12 mouse cellular contexts compared by ENCODE assay signal in the genomic region with DNA sequence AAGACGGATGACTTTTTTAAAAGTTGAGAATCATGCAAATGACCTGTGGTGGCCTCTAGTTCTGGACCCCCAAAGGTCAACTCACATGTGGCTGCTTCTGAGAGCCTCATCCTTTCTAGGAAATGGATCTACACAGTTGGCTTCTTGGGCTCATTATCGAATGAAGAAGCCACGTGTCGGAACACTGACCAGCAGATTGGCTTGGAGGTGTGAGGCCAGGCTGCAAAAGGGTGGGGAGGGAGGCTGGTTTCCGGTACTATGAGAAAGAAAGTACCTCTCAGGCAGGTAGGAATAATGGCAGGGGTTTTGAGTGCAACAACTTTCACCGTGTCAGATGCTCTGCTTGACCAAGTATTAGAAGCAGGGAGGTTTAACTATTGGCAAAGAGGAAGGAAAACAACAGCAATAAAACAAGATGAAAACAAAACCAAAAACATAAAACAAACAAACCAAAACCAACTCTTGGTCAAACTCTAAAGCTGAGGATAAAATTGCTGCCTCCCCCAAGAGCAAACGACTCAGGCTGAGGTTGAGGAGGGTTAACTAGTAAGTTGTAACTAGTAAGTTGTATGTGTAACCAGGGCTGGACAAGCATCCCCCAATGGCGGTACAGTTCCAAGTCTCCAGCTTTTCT.
DNase-seq lines count a peak whose midpoint lies in the region; ATAC-seq and TF ChIP-seq lines count a peak whose summit lies in the region.
"Had no signal": no experiment of that assay in that cellular context is flagged by ENCODE, and none has a peak within 500 bp of the region (broad histone marks: within the 10 kb centered on the region; RNA-seq: fewer than 3 reads in every experiment).

No protein-coding gene starts in this region.

- H3K27ac ChIP-seq in heart, embryonic 15.5 days: no peak overlapping the region
- H3K27ac ChIP-seq in ES-E14 (ENCODE audit: insufficient read depth, low read depth, low read length, poor library complexity, severe bottlenecking): peak overlapping the region; percentile 98
- no peak overlapping the region for H3K27ac ChIP-seq in liver, embryonic 12.5 days
- no peak overlapping the region for H3K27ac ChIP-seq in left cerebral cortex, adult 2 months
- H3K27ac ChIP-seq: stomach, postnatal 0 days had no signal

- peaks cover 24% of the 10 kb centered on the region for H3K4me1 ChIP-seq in heart, embryonic 15.5 days (replicated peaks)
- peaks cover 19 to 21% of the 10 kb centered on the region in 2 experiments for H3K4me1 ChIP-seq in ES-E14 (ENCODE audit: control insufficient read depth in 2 of 2, insufficient read depth in 2 of 2, low read length in 2 of 2, poor library complexity in 1 of 2)
- H3K4me1 ChIP-seq in liver, embryonic 12.5 days: peaks cover 34% of the 10 kb centered on the region

- intact Hi-C loops in heart, postnatal 10 days (cut with DNase I): no loop called here
- intact Hi-C loops in left cerebral cortex, adult 2 months (cut with DNase I): no loop called here

- in situ Hi-C loops in ES-E14 (cut with MboI; ENCODE audit: low sequenced_read_pairs in 2 of 2, unreplicated experiment in 2 of 2): no loop called here

- DNase-seq in heart, postnatal 10 days: no peak
- DNase-seq in 416B (ENCODE audit: low read depth): peak; percentile 71
- DNase-seq in ES-E14 (ENCODE audit: low read depth, low spot score): no peak
- no peak for DNase-seq in layer of hippocampus, adult 9-11 months
- no peak for DNase-seq in left cerebral cortex, adult 2 months (ENCODE audit: extremely low spot score in 1 of 2, low spot score in 2 of 2)
- DNase-seq: cerebellum, adult 8-10 months had no signal

- TF ChIP-seq CTCF in left cerebral cortex, adult 2 months (IDR thresholded peaks at IDR 0.05): no peak

- no peak overlapping the region for H3K4me3 ChIP-seq in heart, embryonic 15.5 days
- peak overlapping the region in 1 of 2 experiments; percentile 45; a peak in 2 of 4 replicates for H3K4me3 ChIP-seq in ES-E14 (ENCODE audit: insufficient read depth in 1 of 2, low read depth in 1 of 2, low read length in 2 of 2, poor library complexity in 1 of 2, severe bottlenecking in 1 of 2)
- H3K4me3 ChIP-seq in liver, embryonic 12.5 days: 0 out of 2 replicates have a peak overlapping the region, but pooled peaks have one; percentile 7
- no peak overlapping the region for H3K4me3 ChIP-seq in left cerebral cortex, adult 2 months

- no peaks in the 10 kb centered on the region for H3K27me3 ChIP-seq in heart, embryonic 15.5 days
- H3K27me3 ChIP-seq in liver, embryonic 12.5 days (replicated peaks): no peaks in the 10 kb centered on the region
- H3K27me3 ChIP-seq: lung, embryonic 15.5 days; midbrain, embryonic 12.5 days had no signal

- 61% methylated on average over 8 of the region's 8 CpGs for WGBS in heart, embryonic 15.5 days
- 34% methylated on average over 8 of the region's 8 CpGs for WGBS in liver, embryonic 12.5 days (ENCODE audit: insufficient replicate concordance)

- no peak for ATAC-seq in heart, embryonic 15.5 days (replicated peaks; ENCODE audit: insufficient number of reproducible peaks, insufficient read depth, low FRiP score, low read depth)
- ATAC-seq in liver, embryonic 12.5 days: no peak
- ATAC-seq in CD4-positive, CD25-positive, alpha-beta regulatory T cell, adult 4 months: no peak

- H3K36me3 ChIP-seq in heart, embryonic 15.5 days: no peaks in the 10 kb centered on the region
- no peaks in the 10 kb centered on the region for H3K36me3 ChIP-seq in ES-E14 (ENCODE audit: control insufficient read depth, insufficient read depth, low read length, poor library complexity, severe bottlenecking)
- H3K36me3 ChIP-seq in liver, embryonic 12.5 days: no peaks in the 10 kb centered on the region
- H3K36me3 ChIP-seq: lung, embryonic 15.5 days; midbrain, embryonic 12.5 days had no signal

- H3K9ac ChIP-seq in heart, embryonic 15.5 days: no peak overlapping the region
- H3K9ac ChIP-seq in ES-E14 (ENCODE audit: insufficient read depth, low read depth, low read length, poor library complexity, severe bottlenecking): no peak overlapping the region
- H3K9ac ChIP-seq in liver, embryonic 12.5 days: no peak overlapping the region
- H3K9ac ChIP-seq: lung, embryonic 15.5 days had no signal

- peak overlapping the region; percentile 73; the same call in 1 of the 2 replicates for H3K4me2 ChIP-seq in heart, embryonic 15.5 days
- H3K4me2 ChIP-seq in liver, embryonic 12.5 days: peak overlapping the region; percentile 74

- no peaks in the 10 kb centered on the region for H3K9me3 ChIP-seq in heart, embryonic 15.5 days (replicated peaks)
- H3K9me3 ChIP-seq in ES-E14 (ENCODE audit: control insufficient read depth, insufficient read depth, low read depth, low read length): no peaks in the 10 kb centered on the region
- H3K9me3 ChIP-seq in liver, embryonic 12.5 days (replicated peaks): no peaks in the 10 kb centered on the region
- H3K9me3 ChIP-seq: lung, embryonic 15.5 days; midbrain, embryonic 12.5 days had no signal

TF ChIP-seq in ES-E14, 5 proteins besides CTCF, POLR2A, EP300 and RAD21:
- TF ChIP-seq HCFC1 (IDR thresholded peaks at IDR 0.05; ENCODE audit: borderline replicate concordance, insufficient read depth, low read length) (no peak), ZC3H11A (IDR thresholded peaks at IDR 0.05; ENCODE audit: borderline replicate concordance, low read depth, low read length) (no peak), ZNF384 (IDR thresholded peaks at IDR 0.05; ENCODE audit: low read depth, low read length) (peak; percentile 72; the same call in 1 of the 2 replicates)
